8 mouse cellular contexts compared by ENCODE assay signal in the genomic region with DNA sequence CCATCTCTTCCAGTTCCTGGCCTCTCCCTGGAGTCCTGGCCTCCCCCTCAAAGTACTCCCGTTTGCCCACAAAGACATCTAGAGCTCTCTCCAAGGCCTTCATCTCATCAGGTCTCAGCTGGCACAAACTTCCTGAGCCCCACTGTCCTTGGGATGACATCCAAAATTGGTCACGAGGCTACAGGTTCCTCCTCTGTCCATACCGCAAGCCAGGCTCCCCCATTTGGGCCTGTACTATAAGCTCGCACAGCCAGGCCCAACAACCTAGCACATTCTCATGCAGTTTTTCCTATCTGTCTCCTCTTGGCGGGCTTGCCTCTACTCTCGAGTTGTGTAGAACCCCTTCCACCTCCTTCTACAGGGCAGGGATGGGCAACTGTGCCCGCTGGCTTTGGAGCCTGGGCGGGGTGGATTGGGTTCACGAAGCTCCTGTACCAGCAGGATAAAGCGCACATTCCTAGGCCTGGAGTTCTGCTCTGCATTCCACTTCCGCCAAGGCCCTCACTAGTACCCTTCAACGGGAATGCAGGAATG. TPM values are rescaled to one million over a fixed set of nuclear protein-coding genes. Genes with fewer than 3 reads are reported as not detected.
DNase-seq lines count a peak whose midpoint lies in the region; ATAC-seq and TF ChIP-seq lines count a peak whose summit lies in the region.

No protein-coding gene starts in this region.

- H3K79me2 ChIP-seq in liver, adult 2 months (ENCODE audit: control insufficient read depth, insufficient read depth, low read length) = peaks cover 20% of the 10 kb centered on the region; the same call in 1 of the 2 replicates

- H3K4me3 ChIP-seq in liver, adult 2 months (ENCODE audit: insufficient read depth, low read depth, low read length) = peak overlapping the region; percentile 81
- no peak overlapping the region for H3K4me3 ChIP-seq in forebrain, embryonic 11.5 days (ENCODE audit: low read depth, low read length)
- peak overlapping the region; percentile 64 for H3K4me3 ChIP-seq in limb, embryonic 11.5 days (ENCODE audit: low read depth, low read length)
- H3K4me3 ChIP-seq in small intestine, adult 2 months (ENCODE audit: low read depth, low read length) = peak overlapping the region; percentile 86

- WGBS in liver, adult 2 months = 18% methylated on average over 12 of the region's 12 CpGs
- WGBS in forebrain, embryonic 11.5 days = 29% methylated on average over 12 of the region's 12 CpGs
- 36% methylated on average over 12 of the region's 12 CpGs for WGBS in limb, embryonic 11.5 days
- 20% methylated on average over 12 of the region's 12 CpGs for WGBS in small intestine, adult 2 months

- no peaks in the 10 kb centered on the region; the same call in 1 of the 2 replicates for H3K36me3 ChIP-seq in liver, adult 2 months (ENCODE audit: control insufficient read depth, insufficient read depth, low read length)
- H3K36me3 ChIP-seq in forebrain, embryonic 11.5 days (ENCODE audit: control insufficient read depth, insufficient read depth, low read length) = no peaks in the 10 kb centered on the region
- no peaks in the 10 kb centered on the region for H3K36me3 ChIP-seq in limb, embryonic 11.5 days (ENCODE audit: control insufficient read depth, insufficient read depth, low read length)
- peaks cover 22% of the 10 kb centered on the region for H3K36me3 ChIP-seq in small intestine, adult 2 months (ENCODE audit: control insufficient read depth, insufficient read depth, low read length)

- peaks cover 10% of the 10 kb centered on the region for H3K4me1 ChIP-seq in liver, adult 2 months (ENCODE audit: control insufficient read depth, insufficient read depth, low read length)
- H3K4me1 ChIP-seq in forebrain, embryonic 11.5 days (replicated peaks; ENCODE audit: control insufficient read depth, insufficient read depth, low read length) = 0 out of 2 replicates have a peak, but pooled peaks cover 3% of the 10 kb centered on the region
- peaks cover 7% of the 10 kb centered on the region; the same call in 1 of the 2 replicates for H3K4me1 ChIP-seq in limb, embryonic 11.5 days (ENCODE audit: control insufficient read depth, insufficient read depth, low read length)
- peaks cover 15% of the 10 kb centered on the region for H3K4me1 ChIP-seq in small intestine, adult 2 months (ENCODE audit: control insufficient read depth, insufficient read depth, insufficient read length, low read length)

- peak overlapping the region; percentile 82 for H3K9ac ChIP-seq in liver, adult 2 months (ENCODE audit: low read depth, low read length)
- H3K9ac ChIP-seq in forebrain, embryonic 11.5 days (ENCODE audit: low read length) = no peak overlapping the region
- H3K9ac ChIP-seq in limb, embryonic 11.5 days (ENCODE audit: low read length) = no peak overlapping the region; the same call in 1 of the 2 replicates

- no peaks in the 10 kb centered on the region for H3K27me3 ChIP-seq in liver, adult 2 months (ENCODE audit: control insufficient read depth, insufficient read depth, low read length)
- H3K27me3 ChIP-seq in forebrain, embryonic 11.5 days (ENCODE audit: control insufficient read depth, insufficient read depth, low read length) = peaks cover 14% of the 10 kb centered on the region
- H3K27me3 ChIP-seq in limb, embryonic 11.5 days (ENCODE audit: control insufficient read depth, insufficient read depth, low read length) = peaks cover 6% of the 10 kb centered on the region; the same call in 1 of the 2 replicates
- no peaks in the 10 kb centered on the region for H3K27me3 ChIP-seq in small intestine, adult 2 months (ENCODE audit: control insufficient read depth, insufficient read depth, low read length)

- H3K9me3 ChIP-seq in forebrain, embryonic 11.5 days (ENCODE audit: control insufficient read depth, low read length) = no peaks in the 10 kb centered on the region
- no peaks in the 10 kb centered on the region for H3K9me3 ChIP-seq in limb, embryonic 11.5 days (ENCODE audit: control insufficient read depth, low read length)

- H3K27ac ChIP-seq in liver, adult 2 months (replicated peaks; ENCODE audit: insufficient read depth, low read depth, low read length) = peak overlapping the region; percentile 91
- H3K27ac ChIP-seq in forebrain, embryonic 11.5 days (ENCODE audit: low read depth, low read length) = no peak overlapping the region
- no peak overlapping the region for H3K27ac ChIP-seq in limb, embryonic 11.5 days (replicated peaks; ENCODE audit: low read depth, low read length)
- H3K27ac ChIP-seq in small intestine, adult 2 months (ENCODE audit: insufficient read depth, low read depth, low read length) = peak overlapping the region; percentile 98

- TF ChIP-seq CTCF in liver, adult 2 months (IDR thresholded peaks at IDR 0.05; ENCODE audit: low read depth, low read length) = no peak
- no peak for TF ChIP-seq CTCF in small intestine, adult 2 months (IDR thresholded peaks at IDR 0.05; ENCODE audit: extremely low read depth, insufficient read length, insufficient replicate concordance, low read depth, low read length)

- no peak for TF ChIP-seq POLR2A in liver, adult 2 months (IDR thresholded peaks at IDR 0.05; ENCODE audit: extremely low read depth, insufficient read depth, low read length)
- 0 out of 2 replicates have a peak, but pooled peaks have one; percentile 17 for TF ChIP-seq POLR2A in small intestine, adult 2 months (IDR thresholded peaks at IDR 0.05; ENCODE audit: low read depth, low read length)

- intact Hi-C loops in heart, postnatal 36 days (cut with DNase I) = no loop called here

- ATAC-seq in forebrain, embryonic 11.5 days (replicated peaks; ENCODE audit: low FRiP score) = no peak
- ATAC-seq in limb, embryonic 11.5 days (ENCODE audit: insufficient number of reproducible peaks, low FRiP score, low TSS enrichment, low read depth) = no peak

- H3K4me2 ChIP-seq in forebrain, embryonic 11.5 days (ENCODE audit: low read depth, low read length, severe bottlenecking) = peak overlapping the region; percentile 99; the same call in 1 of the 2 replicates
- H3K4me2 ChIP-seq in limb, embryonic 11.5 days (ENCODE audit: low read depth, severe bottlenecking) = peak overlapping the region; percentile 92

- peak; percentile 70 for DNase-seq in liver, adult 2 months (ENCODE audit: extremely low read depth, low read depth, low spot score)
- DNase-seq in liver = no peak
- DNase-seq in forebrain, embryonic 11.5 days (ENCODE audit: low spot score) = no peak
- DNase-seq in limb, embryonic 11.5 days (ENCODE audit: low spot score) = no peak
- DNase-seq in urinary bladder, postnatal 10 days (ENCODE audit: low spot score) = no peak
- no peak for DNase-seq in retina, embryonic 14.5 days (ENCODE audit: low spot score)
- no peak for DNase-seq in heart, postnatal 36 days

RNA-seq across cellular contexts. Expression of gene Cep170b, which starts 0.7 kb away (rescaled TPM):
- 7.9 and 9.5 TPM in 2 replicates for total RNA-seq in liver, adult 2 months (2014; rRNA removed)
- polyA plus RNA-seq in liver, adult 2 months (2012; rRNA removed) = 26.2 and 29.7 TPM in 2 replicates
- polyA plus RNA-seq in forebrain, embryonic 11.5 days (2014; fragmentation: Nextera tagmentation; extraction: Ambion mirVana) = 12.6 and 15.2 TPM in 2 replicates
- 9.5 and 9.6 TPM in 2 replicates for polyA plus RNA-seq in limb, embryonic 11.5 days (2014; fragmentation: Nextera tagmentation; extraction: Ambion mirVana)
- polyA plus RNA-seq in small intestine, adult 2 months (2012; rRNA removed) = 59.3 and 99.3 TPM in 2 replicates
- 10 to 100 TPM in 1 of 2 experiments, 1 to 10 TPM in 1; 9.2 to 11.3 TPM for total RNA-seq in heart, postnatal 36 days (2021)

RNA-seq across cellular contexts. Expression of gene Pld4, which starts 39.5 kb away (rescaled TPM):
- 8.5 and 9.5 TPM in 2 replicates for total RNA-seq in liver, adult 2 months (2014; rRNA removed)
- 10.0 and 20.5 TPM in 2 replicates for polyA plus RNA-seq in liver, adult 2 months (2012; rRNA removed)
- 3.7 and 4.1 TPM in 2 replicates for polyA plus RNA-seq in forebrain, embryonic 11.5 days (2014; fragmentation: Nextera tagmentation; extraction: Ambion mirVana)
- polyA plus RNA-seq in limb, embryonic 11.5 days (2014; fragmentation: Nextera tagmentation; extraction: Ambion mirVana) = 2.8 TPM in 2 replicates
- 21.8 and 28.2 TPM in 2 replicates for polyA plus RNA-seq in small intestine, adult 2 months (2012; rRNA removed)
- 1 to 10 TPM; 6.1 to 8.9 TPM for total RNA-seq in heart, postnatal 36 days (2021)

RNA-seq across cellular contexts. Expression of gene Zbtb42, which starts 42.3 kb away (rescaled TPM):
- 0.83 and 1.9 TPM in 2 replicates for total RNA-seq in liver, adult 2 months (2014; rRNA removed)
- polyA plus RNA-seq in liver, adult 2 months (2012; rRNA removed) = 7.9 and 10.1 TPM in 2 replicates
- 4.4 and 5.3 TPM in 2 replicates for polyA plus RNA-seq in forebrain, embryonic 11.5 days (2014; fragmentation: Nextera tagmentation; extraction: Ambion mirVana)
- 0.82 and 1.6 TPM in 2 replicates for polyA plus RNA-seq in limb, embryonic 11.5 days (2014; fragmentation: Nextera tagmentation; extraction: Ambion mirVana)
- polyA plus RNA-seq in small intestine, adult 2 months (2012; rRNA removed) = 27.7 and 32.8 TPM in 2 replicates
- 1 to 10 TPM; 4.7 to 5.7 TPM for total RNA-seq in heart, postnatal 36 days (2021)

RNA-seq across cellular contexts. Expression of gene Akt1, which starts 46.3 kb away (rescaled TPM):
- total RNA-seq in liver, adult 2 months (2014; rRNA removed) = 30.5 and 31.8 TPM in 2 replicates
- 56.7 and 60.5 TPM in 2 replicates for polyA plus RNA-seq in liver, adult 2 months (2012; rRNA removed)
- 99.4 and 123 TPM in 2 replicates for polyA plus RNA-seq in forebrain, embryonic 11.5 days (2014; fragmentation: Nextera tagmentation; extraction: Ambion mirVana)
- polyA plus RNA-seq in limb, embryonic 11.5 days (2014; fragmentation: Nextera tagmentation; extraction: Ambion mirVana) = 95.4 and 113 TPM in 2 replicates
- polyA plus RNA-seq in small intestine, adult 2 months (2012; rRNA removed) = 79.0 and 88.7 TPM in 2 replicates
- total RNA-seq in heart, postnatal 36 days (2021) = 100 to 1,000 TPM; 184 to 212 TPM

Comparison
In these comparisons a context has a peak if more than half of its experiments do, and no peak if none do; other contexts are left out.
1. H3K27ac ChIP-seq: peak in liver, adult 2 months (single experiment) and small intestine, adult 2 months (single experiment); none in forebrain, embryonic 11.5 days (single experiment) and limb, embryonic 11.5 days (single experiment).